Mouse (Mus musculus) frontal cortex, postnatal 25 days (tissue): ENCODE measurements around the gene Igdcc4.

Experiments
- DNase-seq, 2 experiments: peaks; one replicate each; pipeline ENCODE4 v3.0.0; 2022; ENCODE audit warnings: low spot score in 2 of 2

Gene Igdcc4

DNA sequence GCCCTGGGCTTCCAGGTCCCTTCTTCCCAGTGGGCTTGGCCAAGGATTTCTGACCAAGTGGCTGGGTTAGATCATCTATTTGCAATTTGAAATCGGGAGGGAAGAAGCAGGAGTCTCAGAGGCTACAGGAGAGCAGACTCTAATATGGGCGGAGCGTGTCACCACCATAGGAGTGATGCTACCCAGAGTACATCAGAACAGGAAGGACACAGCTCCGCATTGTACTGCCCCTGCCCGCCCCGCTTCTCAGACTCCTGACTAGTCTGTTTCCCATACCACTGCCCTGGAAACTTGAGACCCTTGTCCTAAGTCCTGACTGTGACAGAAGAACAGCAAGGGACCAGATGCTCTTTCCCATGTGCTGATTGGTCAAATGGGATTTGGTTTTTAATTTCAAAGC lies 56.3 kb downstream of the Igdcc4 start:
- no peak for DNase-seq

DNA sequence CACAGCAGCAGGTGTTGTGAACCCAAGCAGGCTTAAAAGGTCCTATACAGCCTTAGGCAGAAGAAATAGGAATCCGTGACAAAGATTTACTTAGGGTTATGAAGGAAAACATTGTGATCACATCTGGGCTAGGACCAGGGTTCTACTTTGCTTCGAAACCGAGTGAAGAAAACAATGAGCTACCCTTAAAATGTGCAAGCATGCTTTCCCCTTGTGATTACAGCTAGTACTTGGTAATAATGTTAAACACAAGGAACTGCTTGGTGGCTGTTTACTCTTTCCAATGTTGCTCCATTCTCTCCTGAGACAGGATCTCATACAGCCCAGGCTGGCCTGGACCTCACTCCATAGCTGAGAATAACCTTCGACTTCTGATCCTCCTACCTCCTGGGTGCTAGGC lies 59.9 kb downstream of the Igdcc4 start:
- no peak for DNase-seq

DNA sequence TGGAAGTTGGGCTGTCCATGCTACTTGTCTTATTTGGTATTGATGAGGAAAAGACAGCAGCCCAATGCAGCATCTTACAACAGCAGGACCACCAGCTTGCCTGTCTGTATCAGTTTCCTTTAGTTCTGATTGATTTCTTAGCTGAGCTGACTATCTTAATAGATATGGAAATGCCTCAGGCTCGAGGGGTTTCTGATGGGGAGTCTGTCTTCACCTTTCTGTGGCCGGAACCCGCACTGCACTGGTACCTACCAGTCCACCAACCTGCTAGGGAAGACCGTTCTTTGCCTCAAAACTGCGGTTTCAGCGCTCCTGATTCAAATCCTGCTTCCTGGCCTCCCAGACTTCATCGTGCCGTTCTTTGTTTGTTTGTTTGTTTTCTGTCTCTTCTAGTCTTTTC lies 60.6 kb downstream of the Igdcc4 start:
- DNase-seq, result no peak

DNA sequence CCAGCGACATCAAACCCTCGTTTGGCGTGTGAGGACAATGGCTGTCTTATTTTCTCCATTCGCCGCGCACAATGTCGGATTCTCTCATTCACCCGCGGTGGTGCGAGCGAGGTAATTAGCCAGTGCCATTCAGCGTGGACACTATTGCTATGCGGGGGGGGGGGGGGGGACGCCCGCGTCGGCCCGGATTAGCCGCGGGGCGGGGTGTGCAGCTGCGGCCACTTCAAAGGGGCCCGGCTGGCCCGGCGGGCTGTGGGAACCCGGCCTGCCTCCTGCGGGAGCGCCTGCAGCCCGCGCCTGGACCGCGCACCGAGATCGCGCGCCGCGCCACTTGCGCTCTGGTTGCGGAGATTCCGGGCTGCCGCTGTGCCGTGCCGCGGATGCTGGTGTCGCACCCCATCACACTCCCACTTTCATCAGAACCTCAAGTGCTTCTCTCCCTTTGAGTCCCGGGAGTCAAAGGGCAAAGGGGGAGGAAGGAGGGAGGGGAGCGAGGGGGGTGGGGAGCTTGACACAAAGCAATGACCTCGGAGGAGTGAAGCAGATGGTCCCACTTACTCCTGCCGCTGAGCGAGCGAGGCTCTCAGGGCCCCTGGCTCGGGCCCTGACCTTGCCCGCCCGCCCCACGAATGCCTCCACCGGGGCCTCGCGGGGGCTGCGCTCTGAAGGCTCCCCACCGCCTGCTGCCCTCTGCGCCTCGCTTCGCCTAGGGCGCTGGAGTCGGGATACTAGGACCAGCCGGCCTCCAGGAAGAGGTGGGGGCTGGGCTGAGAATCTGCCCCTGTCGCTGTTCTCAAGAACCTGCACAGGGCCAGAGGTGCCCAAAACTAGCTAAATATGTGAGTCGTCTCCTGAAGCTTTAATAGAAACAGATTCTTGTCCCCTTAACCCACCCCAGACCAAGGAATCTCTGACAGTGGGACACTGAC lies 61.7 kb downstream of the Igdcc4 start:
- DNase-seq, result no peak

DNA sequence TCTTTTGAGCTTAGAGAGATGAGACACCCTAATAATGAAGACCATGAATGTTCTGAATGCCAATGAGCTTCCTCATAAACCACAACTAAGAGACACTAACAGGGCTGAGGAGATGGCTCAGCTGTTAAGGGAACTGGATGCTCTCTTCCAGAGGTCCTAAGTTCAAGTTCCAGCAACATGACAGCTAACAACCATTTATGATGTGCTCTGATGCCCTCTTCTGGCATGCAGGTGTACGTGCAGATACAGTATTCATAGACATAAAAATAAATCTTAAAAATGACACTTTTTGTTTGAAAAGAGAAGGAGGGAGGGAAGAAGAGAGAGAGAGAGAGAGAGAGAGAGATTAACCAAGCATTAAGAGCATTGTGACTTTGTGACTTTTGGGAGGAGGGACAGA lies 63.6 kb downstream of the Igdcc4 start:
- DNase-seq, result no peak

DNA sequence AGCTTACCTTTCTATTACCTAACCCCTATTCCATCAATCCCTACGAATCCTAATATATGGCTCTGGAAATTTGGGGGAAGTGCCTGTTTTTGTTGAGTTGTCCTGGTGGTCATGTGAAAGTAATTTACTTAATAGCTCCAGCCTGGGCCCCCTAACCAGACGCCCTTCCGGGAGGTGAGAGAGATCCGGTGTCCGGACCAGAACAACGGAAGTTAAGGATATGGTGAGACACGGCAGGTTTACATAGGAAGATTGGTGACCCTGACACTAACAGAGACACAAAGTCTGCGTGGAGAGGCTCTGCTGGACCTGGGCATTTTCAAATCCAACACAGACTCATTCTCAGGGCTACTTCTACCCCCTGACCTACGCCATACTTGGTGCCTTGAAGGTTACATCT lies 65.1 kb downstream of the Igdcc4 start:
- no peak for DNase-seq

DNA sequence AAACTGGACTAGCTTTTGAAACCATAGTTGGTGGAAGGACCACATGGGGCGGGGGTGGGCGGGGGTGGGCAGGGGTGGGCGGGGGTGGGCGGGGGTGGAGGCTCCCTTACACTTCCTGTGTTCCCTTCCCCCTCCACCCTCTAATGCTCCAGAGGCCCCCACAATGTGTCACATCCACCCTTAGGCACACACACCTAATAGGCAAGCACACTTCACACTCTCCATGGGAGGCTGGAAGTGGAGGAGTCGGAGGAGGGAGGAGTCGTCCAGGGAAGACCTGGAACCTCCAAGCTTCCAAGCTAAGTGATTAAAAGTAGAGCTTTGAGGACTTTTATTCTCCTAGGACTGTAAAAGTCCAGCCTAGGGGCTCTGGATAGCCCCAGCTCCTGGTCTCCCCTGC lies 67.2 kb downstream of the Igdcc4 start:
- no peak for DNase-seq

DNA sequence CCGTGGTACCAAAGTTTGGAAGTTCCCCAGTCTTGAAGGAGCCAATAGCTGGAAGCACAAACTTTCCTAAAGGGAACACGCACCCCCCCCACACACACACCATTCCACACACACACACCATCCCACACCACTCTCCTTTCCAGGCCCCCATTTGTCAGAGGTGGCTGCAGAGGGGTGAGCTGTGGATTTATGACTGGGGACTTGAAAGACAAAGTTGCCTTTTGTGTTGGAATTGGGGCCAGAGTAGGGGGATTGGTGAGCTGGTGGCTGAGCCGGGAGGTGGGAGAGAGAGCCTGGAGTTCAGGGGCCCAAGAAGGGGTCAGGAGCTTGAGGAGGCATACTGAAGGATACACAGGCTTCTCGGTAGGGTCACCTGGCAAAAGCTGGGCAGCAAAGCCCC lies 67.7 kb downstream of the Igdcc4 start:
- no peak for DNase-seq

DNA sequence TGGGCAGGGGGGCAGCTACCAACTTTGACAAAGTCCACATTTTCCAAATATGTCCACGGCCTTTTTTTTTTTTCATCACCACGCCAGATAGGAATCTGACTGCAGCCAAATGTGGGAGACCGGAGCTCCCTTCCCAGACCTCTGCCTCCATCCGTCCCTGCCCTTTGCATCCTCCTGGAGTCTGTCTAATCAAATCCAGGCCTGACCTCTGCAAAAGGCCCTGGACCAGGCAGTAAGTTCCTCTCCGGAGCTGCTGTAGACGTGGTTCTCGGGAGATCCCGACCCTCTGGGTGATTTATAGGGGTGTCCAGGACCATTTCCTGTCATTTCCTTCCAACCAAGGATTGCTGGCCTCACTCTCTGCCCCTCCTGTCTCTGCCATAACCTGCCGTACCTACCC lies 71.4 kb downstream of the Igdcc4 start:
- DNase-seq, result no peak

DNA sequence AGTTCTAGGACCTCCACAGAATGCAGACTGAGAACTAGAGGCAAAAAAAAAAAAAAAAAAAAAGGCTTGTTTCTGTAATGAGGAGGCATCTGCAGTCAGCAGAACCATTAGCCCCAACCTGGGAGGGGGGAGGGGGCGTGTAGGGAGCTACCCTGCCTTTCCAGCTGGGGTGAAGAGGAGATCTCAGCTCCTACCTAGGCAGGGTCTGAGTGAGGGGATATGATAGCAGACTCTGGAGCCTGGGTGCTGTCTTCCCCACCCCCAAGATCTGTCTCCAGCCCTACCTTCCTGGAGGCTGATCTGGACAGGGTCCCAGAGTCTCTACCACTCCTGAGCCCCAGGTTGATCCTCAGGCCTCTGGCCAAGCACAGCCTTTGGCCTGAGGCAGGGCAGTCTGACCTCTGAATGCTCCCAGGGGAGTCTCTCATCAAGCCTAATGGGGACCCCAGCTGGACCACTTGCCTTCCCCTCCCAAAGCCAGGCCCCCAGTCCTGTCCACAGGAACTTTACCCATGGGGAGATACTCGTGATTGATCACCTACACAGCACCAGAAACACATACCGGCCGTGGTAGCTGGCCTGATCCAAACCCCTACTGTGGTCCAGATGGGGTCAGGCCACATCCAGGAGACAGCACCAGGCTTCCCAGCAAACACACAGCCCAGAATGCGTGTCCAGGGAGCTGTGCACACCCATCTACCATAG lies 74.1 kb downstream of the Igdcc4 start:
- no peak for DNase-seq

DNA sequence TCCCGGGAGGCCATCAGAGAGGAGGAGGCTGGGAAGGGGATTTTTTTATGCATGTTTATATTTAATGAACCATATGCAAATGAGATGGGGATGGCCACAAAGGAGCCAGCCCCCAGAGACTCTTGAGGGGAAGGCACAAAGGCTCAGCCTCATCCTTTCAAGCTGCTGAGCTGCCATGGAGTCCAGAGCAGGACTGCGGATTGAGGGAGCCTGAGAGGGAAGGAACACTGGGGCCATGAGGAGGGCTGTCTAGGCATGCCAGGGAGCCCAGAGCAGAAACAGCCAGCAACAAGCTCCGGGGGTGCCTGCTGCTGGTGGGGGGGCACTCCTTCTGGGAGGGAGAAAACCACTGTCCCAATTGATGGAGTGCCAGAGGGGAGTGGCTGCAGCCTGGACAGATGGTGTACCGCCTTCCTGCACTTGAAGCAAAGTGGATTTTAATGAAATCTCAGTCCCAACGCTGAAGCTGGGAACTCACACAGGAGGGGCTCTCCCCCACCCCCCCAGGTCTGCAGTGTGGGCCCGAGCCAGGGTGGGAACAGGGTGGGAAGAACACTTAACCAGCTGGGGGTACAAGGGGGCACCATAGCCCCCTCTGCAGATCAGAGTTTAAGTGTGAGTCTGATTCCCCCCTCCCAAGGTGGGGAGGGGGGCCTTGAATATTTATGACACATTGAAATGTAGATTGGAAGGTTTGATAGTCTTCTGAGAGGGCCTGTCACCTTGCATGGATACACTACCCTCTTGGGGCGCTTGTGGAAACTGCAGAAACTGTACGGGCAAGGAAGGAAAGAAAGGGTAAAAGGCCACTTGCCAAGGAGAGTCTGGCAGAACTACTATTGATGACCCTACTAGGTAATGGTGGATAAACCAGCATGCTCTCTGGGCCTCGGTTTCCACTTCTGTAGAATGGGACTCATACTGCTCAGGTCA lies 74.9 kb downstream of the Igdcc4 start:
- no peak for DNase-seq

DNA sequence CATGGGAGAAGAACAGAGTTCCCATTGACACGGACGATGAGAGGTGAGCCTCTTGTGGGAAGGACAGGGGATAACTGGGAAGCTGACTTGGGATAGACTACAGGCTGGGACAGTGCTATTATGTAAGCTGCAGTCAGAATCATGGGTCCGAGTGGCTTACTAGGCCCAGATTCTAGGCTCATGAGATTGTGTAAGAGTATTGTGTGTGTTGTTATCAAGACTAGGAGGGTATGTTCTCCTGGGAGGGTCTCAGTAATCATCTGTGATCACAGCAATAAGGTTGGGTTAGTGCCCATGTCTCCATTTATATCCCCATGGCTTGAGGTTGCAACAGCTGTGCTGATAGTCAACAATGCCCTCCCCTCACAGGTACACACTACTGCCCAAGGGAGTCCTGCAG lies 76.2 kb downstream of the Igdcc4 start:
- no peak for DNase-seq

DNA sequence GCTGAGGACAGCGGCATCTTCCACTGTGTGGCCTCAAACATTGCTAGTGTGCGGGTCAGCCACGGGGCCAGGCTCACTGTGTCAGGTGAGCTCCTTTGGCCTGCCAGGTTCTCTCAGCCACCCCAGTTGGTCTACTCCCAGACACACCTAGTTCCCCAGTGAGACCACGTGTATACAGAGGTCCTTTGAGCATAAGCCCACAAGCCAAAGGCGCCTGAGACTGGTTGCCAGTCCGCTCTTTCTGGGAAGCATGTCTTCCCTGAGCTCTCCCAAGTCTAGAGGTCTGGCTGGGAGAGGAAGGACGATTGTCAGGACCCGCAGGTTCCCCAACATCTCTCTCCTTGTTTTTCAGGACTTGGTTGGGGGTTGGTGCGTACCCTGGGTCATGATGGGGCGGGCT lies 76.6 kb downstream of the Igdcc4 start:
- DNase-seq, result no peak

DNA sequence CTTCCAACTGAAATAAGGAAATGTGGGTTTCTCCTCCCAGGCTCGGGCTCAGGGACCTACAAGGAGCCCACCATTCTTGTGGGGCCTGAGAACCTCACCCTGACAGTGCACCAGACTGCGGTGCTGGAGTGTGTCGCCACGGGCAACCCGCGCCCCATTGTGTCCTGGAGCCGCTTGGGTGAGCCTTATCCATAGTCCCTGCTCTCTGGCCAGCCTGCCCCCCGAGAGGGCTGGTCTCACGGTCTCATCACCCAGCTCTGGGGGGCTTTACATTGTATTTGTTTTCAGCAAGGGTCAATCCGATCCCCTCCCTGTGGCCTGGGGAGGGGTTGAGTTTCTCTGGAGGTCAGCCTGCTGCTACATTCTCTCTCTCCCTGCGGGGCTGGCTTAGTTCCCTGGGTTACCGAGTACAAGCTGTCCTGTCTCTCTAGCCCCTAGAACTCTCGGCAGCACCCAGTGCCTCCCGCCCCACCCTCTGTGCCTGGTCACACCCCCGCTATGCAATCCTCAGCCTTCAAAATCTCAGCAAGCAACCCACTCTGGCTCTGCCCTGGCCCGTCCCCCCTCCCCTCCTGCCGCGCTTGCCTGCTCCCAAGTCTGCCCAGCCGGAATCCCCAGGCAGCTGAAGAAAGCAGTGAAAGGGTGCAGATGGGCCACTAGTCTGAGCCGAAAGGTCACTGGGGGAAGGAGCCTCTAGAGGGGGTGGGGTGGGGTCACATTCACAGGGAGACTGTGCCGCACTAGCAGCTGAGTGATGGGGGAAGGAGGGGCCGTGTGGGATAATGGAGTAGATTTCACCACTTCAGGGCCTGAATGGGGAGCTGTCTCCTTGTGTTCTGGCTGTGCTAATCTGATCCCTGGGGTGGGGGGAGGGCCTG lies 77.3 kb downstream of the Igdcc4 start:
- no peak for DNase-seq

DNA sequence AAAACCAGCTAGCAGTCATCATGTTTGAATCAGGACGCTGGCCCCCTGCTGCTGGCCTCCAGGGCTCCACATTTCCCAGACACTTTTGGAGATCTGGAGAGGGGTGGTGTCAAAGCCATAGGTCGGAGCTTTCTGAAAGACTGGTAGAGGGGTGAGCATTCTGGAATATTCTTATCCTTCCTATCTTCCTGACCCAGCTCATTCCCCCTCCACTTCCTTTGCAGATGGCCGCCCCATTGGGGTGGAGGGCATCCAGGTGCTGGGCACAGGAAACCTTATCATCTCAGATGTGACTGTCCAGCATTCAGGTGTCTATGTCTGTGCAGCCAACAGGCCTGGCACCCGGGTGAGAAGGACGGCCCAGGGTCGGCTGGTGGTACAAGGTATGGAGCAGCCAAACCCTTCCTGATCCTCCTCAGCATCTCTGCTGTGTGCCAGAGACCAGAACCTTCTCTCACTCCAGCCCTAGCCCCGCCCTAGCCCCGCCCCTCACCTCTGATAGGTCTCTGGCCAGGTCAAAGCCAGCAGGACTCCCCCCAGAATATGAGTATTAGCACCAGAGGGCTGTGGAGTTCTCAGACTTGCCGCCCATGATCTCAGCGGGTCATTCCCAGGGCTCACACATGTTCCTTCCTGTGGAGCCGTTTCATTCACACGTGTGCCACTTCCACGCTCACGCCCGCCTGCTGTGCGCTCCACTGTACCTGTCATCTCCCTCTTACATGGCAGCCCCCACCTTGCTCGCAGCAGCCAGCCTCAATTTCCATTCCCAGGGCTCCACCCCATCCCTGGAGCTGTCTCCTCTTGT lies 78.7 kb downstream of the Igdcc4 start:
- no peak for DNase-seq
